In the genomic region with DNA sequence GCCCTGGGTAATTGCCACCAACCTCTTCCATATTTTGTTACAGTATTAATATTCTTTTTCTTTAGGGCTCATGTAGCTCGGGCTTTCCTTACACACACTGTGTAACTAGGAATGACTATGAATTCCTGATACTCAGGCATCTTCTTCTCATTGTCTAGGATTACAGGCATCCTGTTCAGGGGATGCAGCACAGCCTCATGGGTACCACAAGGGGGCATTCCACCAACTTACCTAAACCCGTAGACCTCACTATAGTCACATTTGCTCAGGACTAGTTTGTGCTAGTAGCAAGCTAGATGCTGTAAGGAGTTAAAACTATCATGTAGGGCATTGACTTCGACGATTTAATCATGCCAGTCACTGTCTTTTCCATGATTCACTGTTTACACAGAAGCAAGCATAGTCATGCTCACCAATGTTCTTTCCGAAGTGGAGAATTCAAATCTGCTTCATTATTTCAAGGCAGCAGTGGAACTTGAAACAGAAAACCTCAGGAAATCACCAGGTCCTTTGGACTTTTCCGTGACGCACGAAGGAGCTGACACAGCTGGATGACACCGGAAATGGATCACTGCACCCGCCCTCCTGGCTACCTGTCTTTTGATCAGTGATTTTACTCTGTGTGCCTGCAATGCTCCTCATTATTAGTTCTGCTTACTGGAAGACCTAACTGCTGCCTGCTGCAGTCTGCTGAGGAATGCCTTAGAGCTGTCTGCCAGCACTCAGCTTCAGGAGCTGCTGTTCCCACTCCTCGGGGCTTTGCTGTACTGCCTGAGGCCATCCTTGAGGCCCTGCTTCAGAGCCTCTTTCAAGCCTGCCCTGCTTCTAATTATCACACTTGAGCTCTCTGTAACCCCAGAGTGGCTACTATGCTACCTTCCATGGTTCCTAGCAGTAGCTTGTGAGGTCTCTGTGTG, we compare ENCODE assay signal across 11 mouse cellular contexts.
A peak's percentile ranks its signal among the peaks of the same experiment; 100 is the strongest.
DNase-seq lines count a peak whose midpoint lies in the region; ATAC-seq and TF ChIP-seq lines count a peak whose summit lies in the region.
"Had no signal": no experiment of that assay in that cellular context is flagged by ENCODE, and none has a peak within 500 bp of the region (broad histone marks: within the 10 kb centered on the region; RNA-seq: fewer than 3 reads in every experiment).

No protein-coding gene starts in this region.

- H3K9me3 ChIP-seq in G1E (replicated peaks): no peaks in the 10 kb centered on the region
- H3K9me3 ChIP-seq in midbrain, embryonic 16.5 days (replicated peaks; ENCODE audit: control insufficient read depth, low read length, poor library complexity, severe bottlenecking): no peaks in the 10 kb centered on the region
- H3K9me3 ChIP-seq: limb, embryonic 15.5 days had no signal

- intact Hi-C loops in heart, postnatal 14 days (cut with DNase I): no loop called here

- H3K4me1 ChIP-seq in G1E (ENCODE audit: insufficient read depth, low read depth, low read length): peaks cover under 1% of the 10 kb centered on the region
- H3K4me1 ChIP-seq in midbrain, embryonic 16.5 days (ENCODE audit: control insufficient read depth, insufficient read depth, low read length): no peaks in the 10 kb centered on the region
- H3K4me1 ChIP-seq: limb, embryonic 15.5 days had no signal

- TF ChIP-seq CTCF in layer of hippocampus, adult 2 months (conservative IDR thresholded peaks at IDR 0.05): peak; percentile 51
- 0 out of 2 replicates have a peak, but pooled peaks have one; percentile 28 for TF ChIP-seq CTCF in G1E (IDR thresholded peaks at IDR 0.05; ENCODE audit: low read depth, low read length)

- peak; percentile 40; the same call in 1 of the 2 replicates for ATAC-seq in G1E (ENCODE audit: extremely low read depth, insufficient number of reproducible peaks, low FRiP score, poor library complexity, severe bottlenecking)
- peak; percentile 80 for ATAC-seq in midbrain, embryonic 16.5 days

- no peaks in the 10 kb centered on the region for H3K36me3 ChIP-seq in G1E (replicated peaks)
- no peaks in the 10 kb centered on the region for H3K36me3 ChIP-seq in midbrain, embryonic 16.5 days (ENCODE audit: control insufficient read depth, insufficient read depth, low read length)
- H3K36me3 ChIP-seq: limb, embryonic 15.5 days had no signal

- DNase-seq in layer of hippocampus, adult 2 months (ENCODE audit: low spot score in 2 of 2): no peak
- no peak for DNase-seq in layer of hippocampus, adult 9-11 months
- DNase-seq in G1E (ENCODE audit: low spot score): no peak
- peak; percentile 12 for DNase-seq in forelimb bud, embryonic 11.5 days (ENCODE audit: low read depth, low spot score)
- DNase-seq in right cerebral cortex, adult 2 months (ENCODE audit: low spot score in 2 of 2): no peak
- DNase-seq in heart, postnatal 14 days: no peak
- no peak for DNase-seq in thymus, adult 18-20 months
- DNase-seq: cerebellum, adult 9-10 months; heart, postnatal 36 days had no signal

- no peak overlapping the region for H3K27ac ChIP-seq in layer of hippocampus, adult 2 months
- H3K27ac ChIP-seq in midbrain, embryonic 16.5 days (ENCODE audit: low read length): 0 out of 2 replicates have a peak overlapping the region, but pooled peaks have one; percentile 8
- H3K27ac ChIP-seq: limb, embryonic 15.5 days had no signal

- no peak overlapping the region for H3K9ac ChIP-seq in midbrain, embryonic 16.5 days (ENCODE audit: low read depth, low read length)
- H3K9ac ChIP-seq: limb, embryonic 15.5 days had no signal

- no peak overlapping the region for H3K4me3 ChIP-seq in layer of hippocampus, adult 2 months
- no peak overlapping the region for H3K4me3 ChIP-seq in G1E (ENCODE audit: low read depth, low read length)
- no peak overlapping the region for H3K4me3 ChIP-seq in midbrain, embryonic 16.5 days (ENCODE audit: low read depth, low read length)
- H3K4me3 ChIP-seq: limb, embryonic 15.5 days had no signal

- WGBS in midbrain, embryonic 16.5 days: 73% methylated on average over 11 of the region's 11 CpGs

- H3K27me3 ChIP-seq in G1E (ENCODE audit: insufficient read depth, low read length): no peaks in the 10 kb centered on the region
- H3K27me3 ChIP-seq in midbrain, embryonic 16.5 days (ENCODE audit: control insufficient read depth, insufficient read depth, low read depth, low read length): no peaks in the 10 kb centered on the region
- H3K27me3 ChIP-seq: limb, embryonic 15.5 days had no signal

- no peak overlapping the region for H3K4me2 ChIP-seq in midbrain, embryonic 16.5 days (ENCODE audit: low read length)
- H3K4me2 ChIP-seq: limb, embryonic 15.5 days had no signal
